Comparison of ENCODE assay signal across 21 mouse cellular contexts in the genomic region with DNA sequence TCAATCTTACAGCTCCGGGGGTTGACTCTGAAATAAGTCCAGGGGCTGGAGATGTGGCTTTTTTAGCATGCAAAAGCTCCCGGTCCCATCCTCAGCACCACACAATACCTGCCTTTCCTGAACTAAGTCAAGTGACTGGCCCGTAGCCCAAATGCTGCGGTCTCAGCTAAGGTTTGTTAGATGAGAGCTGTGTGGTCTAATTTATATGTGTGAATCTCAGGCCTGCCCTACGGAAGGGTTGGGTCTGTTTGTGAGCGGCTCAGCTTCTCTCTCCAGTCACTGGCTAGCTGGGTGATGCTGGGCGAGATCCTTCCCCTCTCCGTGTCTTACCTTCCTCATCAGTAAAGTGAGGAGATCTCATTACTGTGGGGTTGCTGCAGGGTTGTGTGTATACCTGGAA.
"Had no signal": no experiment of that assay in that cellular context is flagged by ENCODE, and none has a peak within 500 bp of the region (broad histone marks: within the 10 kb centered on the region; RNA-seq: fewer than 3 reads in every experiment).

No protein-coding gene starts in this region.

- H3K4me2 ChIP-seq: lung, embryonic 15.5 days; midbrain, embryonic 11.5 days; midbrain, embryonic 13.5 days; midbrain, embryonic 15.5 days; neural tube, embryonic 13.5 days; neural tube, embryonic 15.5 days had no signal

- H3K27me3 ChIP-seq: lung, embryonic 15.5 days; megakaryocyte, embryonic 14.5 days; midbrain, embryonic 13.5 days; midbrain, embryonic 15.5 days; neural tube, embryonic 13.5 days; neural tube, embryonic 15.5 days had no signal

- H3K36me3 ChIP-seq: lung, embryonic 15.5 days; midbrain, embryonic 13.5 days; midbrain, embryonic 15.5 days; neural tube, embryonic 13.5 days; neural tube, embryonic 15.5 days had no signal

- DNase-seq: lung, adult 2 months; lung, postnatal 14 days; lung, postnatal 36 days; retina, postnatal 1 day; right cerebral cortex, adult 18-20 months; right cerebral cortex, postnatal 25 days; right cerebral cortex, postnatal 4 days; spleen, adult 18-20 months; thymus, adult 18-20 months; thymus, postnatal 14 days; thymus, postnatal 36 days had no signal

- H3K4me3 ChIP-seq: lung, embryonic 15.5 days; megakaryocyte, embryonic 14.5 days; midbrain, embryonic 13.5 days; midbrain, embryonic 15.5 days; myocyte; neural tube, embryonic 13.5 days; neural tube, embryonic 15.5 days had no signal

- H3K4me1 ChIP-seq: lung, embryonic 15.5 days had no signal

- ATAC-seq: lung, postnatal 0 days; midbrain, embryonic 13.5 days; midbrain, embryonic 15.5 days had no signal

- H3K9me3 ChIP-seq: lung, embryonic 15.5 days; midbrain, embryonic 13.5 days; midbrain, embryonic 15.5 days; neural tube, embryonic 13.5 days; neural tube, embryonic 15.5 days had no signal

- H3K9ac ChIP-seq: lung, embryonic 15.5 days; midbrain, embryonic 13.5 days; midbrain, embryonic 15.5 days; neural tube, embryonic 13.5 days; neural tube, embryonic 15.5 days had no signal

- H3K27ac ChIP-seq: lung, embryonic 15.5 days; macrophage; midbrain, embryonic 13.5 days; midbrain, embryonic 15.5 days; neural tube, embryonic 13.5 days; neural tube, embryonic 15.5 days had no signal
